Mouse (Mus musculus) gastrocnemius, adult 8-10 months (tissue): ENCODE measurements around the gene Aqp12. TPM values are rescaled to one million over a fixed set of nuclear protein-coding genes. Genes with fewer than 3 reads are reported as not detected.

Source experiments
- DNase-seq, 2 experiments: peaks; one replicate each; pipeline ENCODE4 v3.0.0; 2022; ENCODE audit warnings: low spot score in 2 of 2
- total RNA-seq, 4 experiments: library from RNA; stranded (reverse); gene quantifications; 2 replicates each; pipeline ENCODE4 v1.2.4; 2022

The Aqp12 gene
- total RNA-seq, 4 experiments from 2014 or later, result not detected

DNA sequence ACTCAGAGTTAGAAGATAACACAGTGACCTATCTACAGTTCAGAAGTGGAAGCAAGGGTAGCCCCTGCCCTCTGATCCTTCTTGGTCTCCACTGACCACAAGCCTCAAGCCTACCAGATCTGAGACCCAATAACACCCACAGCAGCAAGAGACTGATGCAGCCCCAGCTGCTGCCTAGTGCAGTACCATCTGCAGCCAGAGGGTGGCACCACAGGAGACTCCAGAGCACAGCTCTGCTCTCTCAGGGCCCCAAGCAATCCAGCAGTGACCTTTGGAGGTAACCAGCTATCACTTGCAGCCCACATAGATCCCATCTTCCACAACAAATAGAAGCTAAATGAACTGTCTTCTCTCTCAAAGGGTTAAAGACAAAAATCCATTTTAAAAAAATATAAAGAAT, 8.3 kb downstream of the Aqp12 start:
- DNase-seq, result peak; percentile 24 to 37

DNA sequence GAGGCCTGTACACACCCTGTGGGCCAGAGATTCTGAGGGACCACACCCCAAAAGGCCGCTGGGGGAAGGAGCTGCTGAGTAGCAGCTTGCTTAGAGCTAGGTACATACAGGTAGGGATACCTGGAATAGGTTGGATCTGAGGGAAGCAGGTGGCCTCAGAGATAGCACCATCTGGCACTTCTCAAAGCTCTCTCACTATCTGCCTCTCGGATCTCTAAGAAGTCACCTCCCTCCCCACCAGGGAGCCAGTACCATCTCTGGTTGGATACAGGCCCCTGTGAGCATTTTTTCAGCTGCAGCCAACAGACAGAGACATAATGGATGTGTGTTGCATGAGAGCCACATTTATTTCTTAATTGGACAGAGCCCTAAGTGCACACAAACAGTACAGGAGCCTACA, 9.0 kb downstream of the Aqp12 start:
- no peak for DNase-seq

DNA sequence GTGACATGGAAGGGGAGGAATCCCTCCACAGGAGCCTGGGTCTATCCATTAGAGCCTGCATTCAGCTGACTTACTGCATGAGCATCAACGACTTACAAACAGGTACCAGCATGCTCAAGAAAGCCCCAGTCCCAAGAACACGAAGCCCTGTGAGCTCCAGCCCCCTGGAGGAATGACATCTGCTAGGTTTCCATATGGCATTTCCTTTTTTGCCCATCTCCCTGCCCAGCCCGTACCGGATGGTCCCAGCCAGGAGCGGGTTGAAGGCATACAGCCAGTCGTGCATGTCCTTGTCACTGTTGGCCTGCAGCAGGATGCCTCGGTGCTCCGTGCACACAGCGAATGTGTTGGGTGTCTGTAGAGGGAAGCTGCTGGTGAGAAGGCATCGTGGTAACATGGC, 12.6 kb downstream of the Aqp12 start:
- DNase-seq, result no peak

DNA sequence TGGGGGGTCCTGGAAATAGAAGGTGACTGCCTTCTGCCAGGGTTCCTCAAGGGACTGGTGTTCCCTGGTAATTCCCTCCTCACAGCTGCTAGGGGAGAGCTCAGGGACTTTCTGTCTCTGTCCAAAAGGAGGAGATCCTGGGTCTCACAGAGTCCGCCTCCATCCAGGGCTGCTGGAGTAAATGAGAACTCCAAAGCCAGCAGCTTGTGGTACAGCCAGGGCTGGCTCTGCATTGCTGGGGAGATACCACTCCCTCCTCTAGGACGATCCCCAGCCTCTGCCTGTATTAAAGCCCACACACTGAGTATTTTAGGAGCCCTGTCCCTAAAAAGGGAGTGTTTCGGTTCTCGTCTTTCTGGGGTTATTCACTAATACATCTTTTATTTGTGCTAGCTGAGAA, 14.5 kb downstream of the Aqp12 start:
- DNase-seq, result no peak

DNA sequence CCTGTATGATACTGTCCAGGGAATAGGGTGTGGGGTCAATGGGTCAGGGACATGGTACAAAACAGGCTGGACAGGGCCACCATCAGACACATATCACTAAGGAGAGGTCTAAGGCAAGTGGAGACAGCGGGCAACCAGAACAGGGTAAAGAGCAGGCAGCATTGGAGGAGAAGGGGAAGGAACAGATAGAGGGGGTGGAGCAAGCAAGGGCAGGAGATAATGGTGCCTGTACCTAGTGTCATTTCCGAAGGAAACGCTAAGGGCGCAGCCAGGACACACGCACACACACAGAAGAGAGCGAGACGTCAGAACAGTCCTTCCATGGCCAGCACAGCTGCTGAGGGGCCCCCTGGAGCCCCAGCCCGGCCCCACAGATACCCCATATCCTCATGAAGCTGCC, 20.5 kb downstream of the Aqp12 start:
- no peak for DNase-seq

DNA sequence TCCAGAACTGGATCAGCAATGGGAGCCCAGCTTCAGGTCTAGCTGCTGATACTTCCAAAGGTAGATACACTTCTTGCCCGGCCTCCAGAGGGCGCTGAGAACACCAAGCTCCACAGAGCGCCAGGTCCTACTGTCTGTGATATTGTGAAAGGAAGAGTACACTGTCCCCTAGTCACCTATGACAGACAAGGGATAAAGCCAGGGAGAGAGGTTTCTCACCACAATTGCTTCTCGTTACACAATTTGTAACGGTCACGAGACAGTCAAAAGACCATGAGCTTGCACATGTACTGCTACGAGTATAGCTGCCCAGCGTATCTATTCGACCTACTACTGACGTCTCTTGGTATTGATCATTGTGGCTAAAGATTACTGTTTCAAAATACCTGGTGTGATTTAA, 23.3 kb downstream of the Aqp12 start:
- DNase-seq, result no peak

DNA sequence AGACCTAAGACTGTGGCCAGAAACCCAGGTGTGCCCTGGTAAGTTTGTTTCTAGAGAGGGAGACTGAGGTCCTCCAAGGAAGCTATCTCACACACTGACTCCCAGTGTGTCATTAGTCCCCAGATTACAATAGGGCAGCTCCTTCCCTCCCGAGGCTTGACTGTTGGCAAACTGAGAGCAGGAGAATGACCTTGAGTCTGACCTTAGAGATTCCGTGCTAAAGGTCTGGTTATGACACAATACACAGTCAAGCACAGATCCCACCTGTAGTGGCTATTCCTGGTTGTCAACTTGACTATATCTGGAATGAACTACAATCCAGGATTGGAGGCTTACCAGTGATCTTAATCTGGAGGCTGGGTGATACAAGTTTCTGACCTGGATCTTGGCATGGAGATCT, 23.9 kb downstream of the Aqp12 start:
- no peak for DNase-seq

DNA sequence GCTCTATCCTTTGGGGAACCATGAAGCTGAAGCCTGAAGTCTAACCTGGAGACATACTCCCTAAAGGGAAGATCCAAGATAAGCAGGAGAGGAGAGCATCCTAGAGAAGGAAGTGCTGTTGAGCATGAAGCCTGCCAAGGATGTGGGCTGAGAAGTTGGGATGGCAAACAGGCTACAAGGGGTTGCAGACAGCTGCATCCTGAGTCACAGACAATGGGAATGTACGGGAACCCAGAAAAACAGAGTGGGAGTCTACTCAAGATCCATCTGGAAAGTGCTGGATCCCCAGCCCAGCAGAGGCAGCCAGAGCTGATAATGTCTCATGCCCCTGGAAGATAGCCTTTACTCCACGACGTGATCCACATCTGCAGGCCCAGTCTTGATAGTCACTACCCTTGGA, 25.1 kb downstream of the Aqp12 start:
- DNase-seq, result no peak

DNA sequence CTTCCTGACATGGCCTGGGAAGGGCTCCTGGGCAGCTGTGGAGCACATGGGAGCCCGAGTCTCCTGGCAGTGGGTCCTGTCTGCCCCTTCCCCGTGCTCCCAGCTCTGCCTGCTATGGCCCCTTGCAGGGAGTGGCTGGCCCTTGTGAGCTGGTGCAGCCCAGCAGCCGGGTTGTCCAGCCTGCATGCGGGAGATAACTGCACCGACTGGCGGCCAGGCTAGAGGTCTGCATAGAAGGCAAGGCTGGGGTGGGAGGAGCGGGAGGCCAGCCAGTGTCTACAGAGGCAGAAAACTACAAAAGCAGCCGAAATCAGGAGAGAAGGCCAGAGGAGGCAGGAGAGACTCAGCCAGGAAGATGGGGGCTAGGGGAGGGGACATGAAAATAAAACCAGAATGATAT, 27.9 kb downstream of the Aqp12 start:
- DNase-seq, result no peak

DNA sequence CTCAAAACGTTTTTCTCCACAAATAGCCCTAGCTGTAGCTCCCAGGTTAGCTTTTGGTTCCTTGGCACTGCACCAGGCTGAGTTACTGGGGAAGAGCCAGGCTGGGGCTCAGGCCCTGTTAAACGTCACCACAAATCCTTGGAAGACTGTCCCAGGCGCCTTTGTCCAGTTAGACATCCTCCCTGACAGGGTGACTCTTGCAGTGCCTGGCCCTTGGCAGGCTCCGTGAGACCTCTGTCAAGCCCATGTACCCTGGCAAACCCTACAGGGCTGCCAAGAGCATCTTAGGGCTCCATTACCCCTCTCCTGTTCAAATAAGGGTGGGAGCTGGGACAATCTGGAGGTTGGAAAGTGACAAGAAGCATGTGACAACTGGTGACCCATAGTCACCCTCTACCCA, 29.8 kb downstream of the Aqp12 start:
- DNase-seq, result no peak

DNA sequence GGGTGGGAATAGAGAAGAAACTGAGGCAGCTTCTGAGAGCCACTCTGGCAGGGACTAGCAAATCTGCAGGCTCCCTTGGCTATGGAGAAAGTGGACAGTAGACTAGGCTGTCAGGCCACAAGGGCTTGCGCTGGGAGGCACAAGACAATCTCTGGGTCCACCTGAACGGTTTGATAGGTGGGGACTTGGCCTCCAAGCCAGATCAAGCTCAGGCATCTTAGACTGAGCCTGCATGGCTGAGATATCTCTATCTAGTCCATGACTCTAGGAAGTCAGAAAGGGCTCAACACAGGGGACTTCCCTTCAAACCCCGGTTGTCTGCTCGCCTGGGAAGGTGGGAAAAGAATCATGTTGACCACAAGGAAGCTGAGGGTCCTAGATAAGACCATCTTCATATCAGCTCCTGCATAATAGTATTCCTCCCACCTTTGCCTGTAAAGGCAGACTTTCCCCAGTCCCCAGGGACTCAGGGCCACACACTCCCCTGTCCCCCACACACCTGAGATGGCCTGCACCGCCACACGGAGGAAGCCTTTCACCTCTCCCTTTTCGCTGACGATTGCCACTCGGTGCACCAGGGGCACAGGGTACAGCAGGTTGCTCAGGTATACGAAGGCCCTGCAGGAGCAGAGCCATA, 40.1 kb downstream of the Aqp12 start:
- DNase-seq, result no peak

DNA sequence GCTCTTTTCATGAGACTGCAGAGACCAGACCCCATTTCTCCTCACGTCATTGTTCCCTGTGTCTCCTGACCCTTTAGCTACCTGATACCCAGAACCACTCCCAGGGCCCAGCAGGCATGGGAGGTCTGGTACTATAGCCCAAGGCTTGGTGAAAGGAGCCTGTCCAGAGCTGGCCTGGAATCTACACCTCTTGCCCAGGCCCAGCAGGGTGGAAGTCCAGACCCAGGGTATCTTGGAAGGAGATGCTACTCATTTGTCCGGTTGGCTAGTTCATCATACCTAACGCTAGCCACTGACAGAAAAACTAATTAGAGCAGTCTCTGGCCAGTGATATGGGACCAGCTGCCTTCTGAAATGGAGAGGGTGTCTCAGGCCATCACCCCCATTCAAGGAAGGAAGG, 43.9 kb downstream of the Aqp12 start:
- no peak for DNase-seq

DNA sequence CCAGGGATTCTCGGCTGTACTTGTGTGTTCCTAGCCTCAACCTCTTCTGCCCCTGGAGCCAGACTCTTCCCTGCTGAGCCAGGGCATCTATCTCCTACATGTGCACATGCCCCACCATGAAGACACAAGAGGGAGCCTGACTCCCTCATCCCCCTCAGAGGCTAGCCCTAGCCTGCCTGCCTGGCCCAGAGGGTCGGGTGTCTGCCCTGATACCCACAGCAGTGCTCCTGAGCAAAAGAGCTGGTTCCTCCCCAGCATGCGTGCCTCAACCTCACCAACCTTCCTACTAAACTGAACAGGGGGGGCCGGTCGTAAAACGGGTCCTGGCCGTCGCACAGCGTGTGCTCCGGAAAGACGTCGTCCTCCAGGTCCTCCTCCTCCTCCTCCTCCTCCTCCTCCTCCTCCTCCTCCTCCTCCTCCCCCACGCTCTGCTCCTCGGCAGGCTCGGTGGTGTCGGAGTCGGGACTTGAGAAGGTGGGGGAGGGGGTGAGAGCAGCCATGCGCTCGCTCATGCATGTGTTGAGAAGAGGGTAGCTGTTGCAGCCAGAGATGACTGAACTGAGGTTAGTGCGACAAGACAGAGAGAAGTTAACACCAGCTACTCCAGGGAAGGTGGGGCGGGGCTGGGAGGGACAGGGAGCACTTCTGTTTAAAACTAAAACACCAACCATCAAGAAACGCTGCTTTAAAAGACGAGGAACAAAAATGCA, 45.1 kb downstream of the Aqp12 start:
- DNase-seq, result no peak

Other genes with a start within 250 kb of the Aqp12 start
- gene Gpc1, start 174.7 kb upstream of the Aqp12 start, total RNA-seq, result 100 to 1,000 TPM; 213 to 262 (median 240) TPM
- gene Ankmy1, start 103.4 kb upstream of the Aqp12 start, total RNA-seq, result under 1 TPM in 1 of 4 experiments, not detected in 3; 0.17 TPM
- 10 to 100 TPM; 26.2 to 30.7 (median 27.3) TPM for gene Dusp28, start 99.4 kb upstream of the Aqp12 start, total RNA-seq
- gene Rnpepl1, start 95.6 kb upstream of the Aqp12 start, total RNA-seq, result 10 to 100 TPM; 62.6 to 75.8 (median 72.8) TPM
- 1 to 10 TPM; 4.4 to 6.1 (median 5.0) TPM for gene Capn10, start 72.0 kb upstream of the Aqp12 start, total RNA-seq
- under 1 TPM in 2 of 4 experiments, not detected in 2; 0.13 to 0.29 TPM for gene Gpr35, start 55.5 kb upstream of the Aqp12 start, total RNA-seq
- gene Kif1a, start 95.6 kb downstream of the Aqp12 start, total RNA-seq, result 1 to 10 TPM in 2 of 4 experiments, under 1 TPM in 2; 0.63 to 2.3 (median 1.0) TPM
- not detected for gene Agxt, start 128.9 kb downstream of the Aqp12 start, total RNA-seq
- gene 2310007B03Rik, start 154.6 kb downstream of the Aqp12 start, total RNA-seq, result not detected
- not detected for gene Crocc2, start 162.4 kb downstream of the Aqp12 start, total RNA-seq
- 1 to 10 TPM; 3.0 to 3.8 (median 3.5) TPM for gene Sned1, start 229.5 kb downstream of the Aqp12 start, total RNA-seq